Mouse (Mus musculus) layer of hippocampus, adult 18-20 months (tissue): Measurements from ENCODE around the gene Abcg4. TPM values are rescaled to one million over a fixed set of nuclear protein-coding genes. Genes with fewer than 3 reads are reported as not detected.
"Not testable (repeated sequence)": the region's sequence is repeated elsewhere in the genome, so short reads cannot be mapped to it uniquely, and the experiment has no call there.

Source experiments
- DNase-seq, 2 experiments: peaks; one replicate each; pipeline ENCODE4 v3.0.0; 2022; ENCODE audit warnings: low spot score in 2 of 2
- total RNA-seq, 2 experiments: library from RNA; stranded (reverse); gene quantifications; 2 replicates each; pipeline ENCODE4 v1.2.3; 2021

Gene Abcg4
- total RNA-seq, 2 experiments from 2014 or later = 65.5 to 74.6 TPM

DNA sequence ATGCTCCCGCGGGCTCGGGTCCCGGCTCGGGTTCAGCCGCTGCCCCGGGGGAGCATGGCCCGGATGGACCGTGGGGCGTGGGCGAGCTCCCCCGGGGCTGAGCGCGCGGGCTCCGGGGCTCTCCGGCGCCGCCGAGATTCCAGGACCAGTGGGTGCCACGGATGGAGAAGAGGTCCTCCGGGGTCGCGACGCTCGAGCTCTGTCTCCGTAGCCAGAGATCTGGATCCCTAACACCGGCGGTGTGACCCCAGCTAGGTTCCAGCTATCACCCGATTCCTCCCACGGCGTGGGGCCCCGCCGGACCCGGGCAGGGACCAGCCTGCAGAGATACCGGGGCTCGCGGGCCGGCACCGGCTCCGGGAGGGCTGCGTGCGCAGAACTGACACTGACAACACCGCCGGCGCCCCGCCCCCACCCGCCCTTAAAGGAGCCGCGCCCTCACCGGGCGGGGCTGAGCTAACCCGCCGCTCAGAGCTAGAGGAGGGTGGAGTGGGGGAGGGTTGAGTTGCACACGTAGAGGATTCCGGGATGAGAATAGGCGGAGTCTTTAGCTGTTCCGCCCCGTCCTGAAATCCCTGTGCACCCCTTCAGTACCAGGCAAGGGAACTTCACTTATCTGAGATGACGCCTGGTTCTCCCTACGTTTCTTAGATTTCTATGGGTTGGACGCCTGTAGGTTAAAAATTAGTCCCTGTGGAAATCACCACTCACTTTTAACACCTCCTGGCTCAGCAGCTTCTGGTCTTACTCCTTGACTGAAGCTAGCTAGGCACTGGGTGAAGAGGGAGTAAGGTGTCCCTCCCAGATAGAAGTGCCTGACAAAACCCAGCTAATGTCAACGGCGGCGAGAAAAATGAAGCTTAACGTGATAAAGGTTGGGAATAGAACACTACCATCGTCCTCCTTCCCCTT lies 31.7 kb upstream of the Abcg4 start, which contains the start of gene C2cd2l:
TSS of gene C2cd2l (minus strand) at position 399 of the 912 bp plus-strand sequence.
- DNase-seq = peak; percentile 86 to 96

- no peak for DNase-seq
These were observed 30.9 kb upstream of the Abcg4 start for GRCm38 (mm10) chr9:44319105-44319886.

- no peak for DNase-seq
These were observed 30.3 kb upstream of the Abcg4 start for GRCm38 (mm10) chr9:44318826-44319095.

DNA sequence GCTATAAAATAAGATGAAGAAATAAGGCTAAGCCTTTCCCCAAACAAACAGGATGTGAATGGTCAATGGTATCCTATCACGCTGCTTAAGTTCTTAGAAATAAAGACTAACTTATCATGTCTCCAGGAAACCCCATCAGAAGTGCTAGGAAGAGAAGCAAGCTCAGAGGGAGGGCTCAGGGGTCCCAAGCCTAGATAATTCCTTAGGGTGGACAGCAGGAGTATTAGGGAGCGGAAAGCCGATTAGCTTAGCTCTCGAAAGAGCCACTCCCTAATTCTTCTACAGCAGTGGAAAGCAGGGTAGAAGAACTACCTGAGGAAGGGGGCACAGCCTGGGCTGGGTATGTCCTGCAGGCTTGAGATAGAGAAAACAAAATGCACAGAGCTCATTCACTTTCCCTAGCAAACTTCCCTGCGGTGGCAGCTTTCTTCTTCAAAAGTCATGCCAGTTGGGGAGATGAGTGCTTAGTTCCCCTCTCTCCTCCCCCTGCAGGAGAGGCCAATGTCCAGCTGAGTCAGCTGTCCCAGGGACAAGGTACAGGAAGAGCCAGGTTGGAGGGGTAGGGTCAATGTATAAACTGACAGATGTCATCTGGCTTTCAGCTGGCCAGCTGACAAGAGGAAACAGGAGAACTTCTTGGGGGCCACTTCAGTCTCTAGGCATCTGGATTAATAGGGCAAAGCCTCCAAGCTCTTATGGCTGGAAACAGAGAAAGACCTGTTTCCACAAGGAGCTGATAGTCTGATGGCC lies 29.8 kb upstream of the Abcg4 start:
- no peak for DNase-seq

DNA sequence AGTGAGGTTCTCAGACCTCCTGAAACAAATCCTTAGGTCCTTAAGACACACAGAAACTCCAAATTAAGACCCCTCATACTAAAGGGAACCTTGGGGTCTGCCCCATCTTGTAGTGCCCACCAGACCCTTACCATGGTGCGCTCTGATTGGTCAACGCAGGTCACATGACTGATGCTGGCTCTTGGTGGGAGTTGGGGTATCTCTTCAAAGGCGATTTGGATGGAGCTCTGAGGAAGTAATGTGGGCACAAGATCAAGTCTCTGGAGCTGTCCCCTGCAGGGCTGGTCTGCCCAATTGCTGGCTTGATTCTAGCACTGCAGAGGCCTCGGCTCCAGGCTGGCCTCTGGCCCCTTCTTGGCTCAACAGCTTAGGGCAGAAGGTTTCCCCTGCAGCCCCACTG lies 29.0 kb upstream of the Abcg4 start:
- DNase-seq = no peak

DNA sequence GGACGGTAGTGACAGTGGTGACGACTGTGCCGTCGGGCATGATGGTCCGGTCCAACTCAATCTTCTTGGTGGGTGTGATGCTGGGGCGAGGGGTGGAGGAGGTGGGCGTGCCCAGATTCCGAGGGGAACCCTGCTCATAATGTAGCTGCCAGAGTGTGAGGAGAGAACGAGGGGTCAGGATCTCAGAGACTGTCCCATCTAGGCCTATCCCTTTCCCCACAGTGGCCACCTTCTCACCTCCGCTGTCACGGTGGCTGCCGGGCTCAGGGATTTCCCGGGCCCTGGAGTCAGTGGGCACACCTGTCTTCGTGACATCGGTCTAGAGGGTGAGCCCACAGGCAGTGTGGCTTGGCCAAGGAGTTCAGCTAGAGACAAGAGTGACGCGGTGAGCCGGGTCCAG lies 26.5 kb upstream of the Abcg4 start:
- no peak for DNase-seq

DNA sequence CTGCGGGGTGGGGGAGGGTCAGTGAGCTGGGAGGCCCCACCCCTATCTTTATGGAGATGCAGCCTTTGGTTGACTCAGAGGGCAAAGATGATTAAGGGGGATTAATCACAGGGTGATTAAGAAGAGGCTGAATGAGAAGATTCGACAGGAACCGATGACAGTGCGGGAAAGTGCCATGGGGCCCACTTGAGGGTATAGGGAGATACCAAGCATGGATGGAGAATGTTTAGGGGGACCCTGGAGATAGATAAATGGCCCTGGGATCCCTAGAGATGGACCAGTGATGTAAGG lies 25.8 kb upstream of the Abcg4 start:
- no peak for DNase-seq

DNA sequence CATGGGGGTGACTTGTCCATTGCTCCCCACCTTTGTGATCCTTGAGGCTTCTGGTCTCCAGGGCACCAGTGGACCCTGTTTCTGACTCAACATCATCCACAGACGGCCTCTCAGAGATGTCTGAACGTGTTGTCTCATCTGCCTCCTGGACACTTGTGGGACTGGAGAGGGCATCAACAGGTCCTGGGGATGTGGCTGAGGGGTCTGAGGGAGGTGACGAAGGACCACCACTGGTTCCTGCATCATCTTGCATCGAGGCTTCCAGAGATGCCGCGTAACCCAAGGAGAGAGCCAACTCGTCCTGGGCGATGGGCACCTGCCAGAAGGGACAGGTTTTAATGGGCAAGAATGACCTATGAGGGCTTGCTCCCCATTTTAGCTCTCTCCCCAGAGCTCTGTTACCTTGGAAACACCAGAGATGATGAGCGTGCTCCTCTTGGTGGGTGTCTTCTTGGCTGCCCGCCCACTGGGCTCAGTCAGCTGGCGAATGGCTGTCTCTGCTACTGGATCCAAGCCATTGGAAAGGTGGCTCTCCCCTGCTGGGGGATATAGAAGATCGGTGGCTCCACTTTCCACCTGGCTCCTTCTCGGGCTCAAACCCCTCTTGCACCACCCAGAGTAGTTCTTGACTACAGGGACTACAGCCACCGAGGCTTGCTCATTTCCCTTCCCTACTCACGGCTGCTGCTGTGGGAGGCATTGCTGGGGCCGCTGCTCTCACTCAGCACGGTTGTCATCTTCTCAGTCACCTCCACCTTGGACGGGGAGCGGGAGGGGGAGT lies 25.3 kb upstream of the Abcg4 start:
- DNase-seq = peak; percentile 81 to 92

GRCm38 (mm10) chr9:44311136-44312134 lies 23.0 kb upstream of the Abcg4 start:
- no peak for DNase-seq

DNA sequence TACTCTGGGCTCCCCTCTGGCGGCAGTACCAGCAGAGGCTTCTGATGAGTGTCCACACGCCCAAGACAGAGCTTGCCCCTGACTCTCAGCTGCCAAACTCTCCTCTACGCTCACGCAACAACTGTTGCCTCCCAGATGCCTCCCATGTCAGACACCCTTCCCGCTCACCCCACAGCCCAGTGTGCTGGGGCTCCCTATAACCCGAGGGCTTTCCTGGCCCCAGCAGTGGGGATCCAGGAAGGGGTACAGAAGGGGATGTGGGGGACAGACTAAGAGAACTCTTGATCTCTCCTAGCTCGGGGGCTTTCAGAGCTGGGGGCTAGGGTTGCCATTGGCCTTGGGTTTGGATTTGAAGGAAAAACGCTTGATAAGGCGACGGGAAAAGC lies 22.3 kb upstream of the Abcg4 start:
- DNase-seq = no peak

DNA sequence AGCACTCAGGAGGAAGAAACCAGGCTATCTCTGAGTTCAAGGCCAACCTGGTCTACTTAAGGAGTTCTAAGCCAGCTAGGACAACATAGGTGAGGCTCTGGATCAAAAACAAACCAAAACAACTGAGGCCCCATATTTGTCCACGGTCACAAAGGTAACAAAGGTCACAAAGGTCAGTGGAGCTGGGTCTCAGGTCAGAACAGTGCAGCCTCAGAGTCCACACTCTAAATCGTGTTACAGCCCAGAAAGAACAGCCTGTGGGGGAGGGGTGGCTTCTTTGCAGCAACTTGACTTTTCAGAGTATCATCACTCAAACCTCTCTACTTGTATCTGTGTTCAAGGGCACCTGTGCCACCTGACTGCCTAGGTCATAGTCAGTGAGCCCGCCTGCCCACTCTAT lies 21.3 kb upstream of the Abcg4 start:
- DNase-seq = no peak

DNA sequence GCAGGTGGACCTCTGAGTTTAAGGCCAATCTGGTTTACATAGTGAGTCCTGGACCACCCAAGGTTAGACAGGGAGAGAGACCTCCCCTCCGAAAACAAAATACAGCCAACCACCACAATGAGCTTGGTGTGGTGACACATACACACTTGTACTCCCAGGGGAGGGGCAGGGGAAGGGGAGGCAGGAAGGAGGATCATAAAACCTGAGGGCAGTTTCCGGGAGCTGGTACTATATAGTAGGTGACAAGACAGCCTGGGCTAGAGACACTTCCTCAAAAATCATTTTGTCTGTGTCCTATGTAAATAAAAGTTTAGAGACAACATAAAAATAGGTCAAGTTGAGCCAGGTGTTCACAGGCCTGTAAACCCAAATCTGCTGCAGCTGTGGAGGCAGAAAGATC lies 18.8 kb upstream of the Abcg4 start:
- no peak for DNase-seq

DNA sequence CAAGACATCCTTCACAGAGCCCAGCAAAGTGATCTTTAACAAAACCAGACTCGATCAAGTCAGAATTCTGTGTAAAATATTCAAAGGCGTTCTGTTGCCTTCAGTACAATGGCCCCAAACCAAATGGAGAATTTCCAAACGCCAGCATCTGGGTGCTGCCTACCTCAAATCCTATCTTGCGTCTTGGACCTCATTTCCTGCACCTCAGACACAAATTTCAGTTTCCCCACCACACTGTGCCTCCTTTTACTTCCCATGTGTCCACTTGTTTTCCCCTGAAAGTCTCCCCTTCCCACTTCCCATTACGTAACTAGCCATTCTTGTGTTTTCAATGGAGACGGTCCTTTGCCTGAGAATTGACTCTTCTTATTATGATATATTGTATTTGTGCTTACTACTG lies 18.1 kb upstream of the Abcg4 start:
- DNase-seq = no peak

- DNase-seq = peak; percentile 99
These were observed 17.2 kb upstream of the Abcg4 start, which contains the start of gene Hinfp for GRCm38 (mm10) chr9:44305466-44306079. Gene Hinfp (minus strand): TSS chr9:44305671.

- DNase-seq = not testable (repeated sequence)
These were observed 11.6 kb upstream of the Abcg4 start for GRCm38 (mm10) chr9:44300001-44300400.

DNA sequence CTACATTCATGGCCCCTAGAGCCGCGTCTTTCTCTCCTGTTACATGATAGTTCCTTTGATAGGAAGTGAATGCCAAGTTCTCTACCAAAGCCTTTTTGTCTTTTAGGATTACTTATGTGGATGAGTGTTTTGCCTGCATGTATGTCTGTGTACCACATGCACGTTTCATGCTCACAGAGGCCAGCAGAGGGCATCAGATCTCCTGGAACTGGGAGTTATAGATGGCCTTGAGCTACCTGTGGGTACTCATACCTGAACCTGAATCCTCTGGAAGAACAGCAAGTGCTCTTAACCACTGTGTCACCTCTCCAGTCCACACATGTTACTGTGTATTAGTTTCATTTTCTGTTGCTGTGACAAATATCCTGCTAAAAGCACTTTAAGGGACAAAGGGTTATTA lies 4.1 kb upstream of the Abcg4 start:
- DNase-seq = peak in 1 of 2 experiments; percentile 36

DNA sequence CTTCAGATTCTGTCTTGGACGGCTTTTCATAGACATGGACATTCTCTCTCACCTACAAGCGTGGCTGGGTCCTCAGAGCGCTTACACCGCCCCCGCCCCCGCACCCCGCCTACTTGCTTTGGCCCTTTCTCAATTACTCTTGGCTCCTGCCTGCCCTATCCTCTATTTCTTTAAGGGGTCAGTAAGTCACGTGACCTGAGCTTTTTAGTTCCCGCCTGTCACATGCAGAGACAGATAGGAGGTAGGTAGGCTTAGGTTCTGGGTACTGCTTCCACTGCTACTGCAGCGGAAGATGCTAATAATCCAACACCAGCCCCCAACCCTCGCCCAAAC lies 510 bp upstream of the Abcg4 start:
- DNase-seq = no peak

- DNase-seq = peak in 1 of 2 experiments; percentile 19
These were observed 877 bp downstream of the Abcg4 start for GRCm38 (mm10) chr9:44287401-44288075.

- DNase-seq = peak in 1 of 2 experiments; percentile 22
These were observed 1.4 kb downstream of the Abcg4 start for GRCm38 (mm10) chr9:44287003-44287400.
